Mouse (Mus musculus) kidney, postnatal 14 days (tissue): ENCODE data around the gene Slc24a3.
A peak's percentile ranks its signal among the peaks of the same experiment; 100 is the strongest.

Source experiments
- DNase-seq: peaks from one replicate; pipeline ENCODE4 v3.0.0; 2022; ENCODE audit warnings: mixed read lengths

Slc24a3 gene

GRCm38 (mm10) chr2:145564596-145564995 is 397.0 kb downstream of the Slc24a3 start:
- no peak for DNase-seq

- no peak for DNase-seq
Observed at GRCm38 (mm10) chr2:145566904-145567303, 399.4 kb downstream of the Slc24a3 start.

- no peak for DNase-seq
Observed at GRCm38 (mm10) chr2:145571943-145572342, 404.4 kb downstream of the Slc24a3 start.

- DNase-seq, result no peak
Observed at GRCm38 (mm10) chr2:145574148-145574547, 406.6 kb downstream of the Slc24a3 start.

- no peak for DNase-seq
Observed at GRCm38 (mm10) chr2:145583103-145583502, 415.5 kb downstream of the Slc24a3 start.

- no peak for DNase-seq
Observed at GRCm38 (mm10) chr2:145585437-145585836, 417.9 kb downstream of the Slc24a3 start.

- DNase-seq, result peak; percentile 61
Observed at GRCm38 (mm10) chr2:145588009-145588737, 420.6 kb downstream of the Slc24a3 start.

GRCm38 (mm10) chr2:145591881-145592280 is 424.3 kb downstream of the Slc24a3 start:
- peak; percentile 11 for DNase-seq

- peak; percentile 74 for DNase-seq
Observed at GRCm38 (mm10) chr2:145593649-145594347, 426.2 kb downstream of the Slc24a3 start.

GRCm38 (mm10) chr2:145597866-145598265 is 430.3 kb downstream of the Slc24a3 start:
- DNase-seq, result no peak

GRCm38 (mm10) chr2:145607844-145608243 is 440.3 kb downstream of the Slc24a3 start:
- DNase-seq, result no peak

GRCm38 (mm10) chr2:145610796-145611705 is 443.5 kb downstream of the Slc24a3 start:
- DNase-seq, result peak; percentile 65

GRCm38 (mm10) chr2:145612937-145613336 is 445.4 kb downstream of the Slc24a3 start:
- no peak for DNase-seq

- DNase-seq, result peak; percentile 30
Observed at GRCm38 (mm10) chr2:145613705-145614104, 446.2 kb downstream of the Slc24a3 start.

- DNase-seq, result no peak
Observed at GRCm38 (mm10) chr2:145619688-145620087, 452.1 kb downstream of the Slc24a3 start.

GRCm38 (mm10) chr2:145620709-145621108 is 453.2 kb downstream of the Slc24a3 start:
- DNase-seq, result no peak

- DNase-seq, result no peak
Observed at GRCm38 (mm10) chr2:145621119-145621518, 453.6 kb downstream of the Slc24a3 start.

- DNase-seq, result no peak
Observed at GRCm38 (mm10) chr2:145631123-145631798, 463.7 kb downstream of the Slc24a3 start.

- no peak for DNase-seq
Observed at GRCm38 (mm10) chr2:145631799-145632174, 464.2 kb downstream of the Slc24a3 start.

GRCm38 (mm10) chr2:145633811-145634210 is 466.3 kb downstream of the Slc24a3 start:
- no peak for DNase-seq

GRCm38 (mm10) chr2:145640255-145640984 is 472.9 kb downstream of the Slc24a3 start:
- no peak for DNase-seq
